Mouse (Mus musculus) lung, adult 2 months (tissue): Measurements from ENCODE around the gene Mfrp.

Source experiments
- CTCF ChIP-seq: fragments of 200-500 bp; IDR thresholded peaks from 2 replicates; pipeline ENCODE4 v1.5.1; 2011; ENCODE audit warnings: mild to moderate bottlenecking, low read length, control low read depth; ENCODE audit not compliant: insufficient read depth
- POLR2A ChIP-seq: fragments of 200-500 bp; IDR thresholded peaks from 2 replicates; pipeline ENCODE4 v1.6.1; 2011; ENCODE audit warnings: low read depth, mild to moderate bottlenecking, control low read depth, low read length, borderline replicate concordance; ENCODE audit errors: extremely low read depth

- TF ChIP-seq CTCF (no peak), POLR2A (no peak)
These were observed 4.7 kb downstream of the Mfrp start for GRCm38 (mm10) chr9:44106182-44106581.
